Mouse (Mus musculus) forebrain, embryonic 16.5 days (tissue): Measurements from ENCODE around the gene Erg. TPM values are rescaled to one million over a fixed set of nuclear protein-coding genes. Genes with fewer than 3 reads are reported as not detected.

Experiments used
- ATAC-seq: fragments of 200-750 bp; cut with Nextera tagmentation; 2 replicates; pipeline ENCODE4 v1.8.0; 2017; ENCODE audit warnings: mild to moderate bottlenecking, moderate library complexity
- H3K27ac ChIP-seq: fragments of 300-500 bp; sonication (generic); 2 replicates; pipeline ENCODE4 v1.5.1; 2014; ENCODE audit warnings: low read length, control low read depth
- H3K27me3 ChIP-seq: fragments of 300-500 bp; sonication (generic); replicated peaks from 2 replicates; pipeline ENCODE4 v1.6.1; 2014; ENCODE audit warnings: low read length; ENCODE audit not compliant: control insufficient read depth, insufficient read depth
- H3K36me3 ChIP-seq: fragments of 300-500 bp; sonication (generic); 2 replicates; pipeline ENCODE4 v1.6.1; 2014; ENCODE audit not compliant: control insufficient read depth, insufficient read depth
- H3K4me1 ChIP-seq: fragments of 300-500 bp; sonication (generic); replicated peaks from 2 replicates; pipeline ENCODE4 v1.6.1; 2014; ENCODE audit warnings: low read length; ENCODE audit not compliant: control insufficient read depth, insufficient read depth
- H3K4me2 ChIP-seq: fragments of 300-500 bp; sonication (generic); 2 replicates; pipeline ENCODE4 v1.6.1; 2014; ENCODE audit warnings: mild to moderate bottlenecking, low read length, control low read depth
- H3K4me3 ChIP-seq: fragments of 300-500 bp; sonication (generic); replicated peaks from 2 replicates; pipeline ENCODE4 v1.5.1; 2014; ENCODE audit warnings: mild to moderate bottlenecking, low read length, control low read depth
- H3K9ac ChIP-seq: fragments of 300-500 bp; sonication (generic); replicated peaks from 2 replicates; pipeline ENCODE4 v1.6.1; 2014; ENCODE audit warnings: low read depth, low read length, control low read depth
- H3K9me3 ChIP-seq: fragments of 300-500 bp; sonication (generic); 2 replicates; pipeline ENCODE4 v1.6.1; 2016; ENCODE audit warnings: low read length; ENCODE audit not compliant: control insufficient read depth
- WGBS: fragments of 180-500 bp; shearing (Covaris S2); extraction: QIAGEN DNeasy Blood & Tissue Kit; methylation state at CpG from one replicate; pipeline ENCODE4 v1.1.7; 2014; 5-methylcytosine and 5-hydroxymethylcytosine counted together
- polyA plus RNA-seq: library from polyadenylated mRNA; unstranded; fragments of >200 nt; fragmentation: Nextera tagmentation; extraction: Ambion mirVana; gene quantifications from 2 replicates; pipeline ENCODE4 v1.2.1, GENCODE M21; 2015

Erg gene
- polyA plus RNA-seq, 1 experiment from 2014 or later = 1.9 TPM

DNA sequence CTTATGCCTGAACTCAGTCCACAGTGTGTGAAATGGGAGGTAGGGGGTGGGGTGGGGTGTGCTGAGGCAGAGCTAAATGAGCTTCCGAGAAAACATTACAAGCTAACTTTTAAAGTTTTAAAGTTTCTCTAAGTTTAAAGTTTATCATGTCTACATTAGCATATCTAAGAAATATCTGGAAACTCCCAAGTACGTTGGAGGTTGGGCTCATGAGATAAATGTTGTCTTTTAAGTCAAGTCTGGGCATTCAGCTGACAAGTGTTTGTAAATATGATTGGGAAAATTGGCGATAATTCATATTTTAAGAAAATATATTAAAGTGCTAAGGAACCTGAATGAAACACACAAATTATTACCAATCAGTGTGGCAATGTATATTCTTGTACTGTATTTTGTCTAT lies 112.4 kb downstream of the Erg start:
- H3K27me3 ChIP-seq = no peaks in the 10 kb centered on the region
- no peak overlapping the region for H3K9ac ChIP-seq
- 87% methylated on average over 3 of the region's 3 CpGs for WGBS
- no peaks in the 10 kb centered on the region for H3K9me3 ChIP-seq
- no peak overlapping the region for H3K27ac ChIP-seq
- H3K4me1 ChIP-seq = no peaks in the 10 kb centered on the region
- H3K36me3 ChIP-seq = no peaks in the 10 kb centered on the region
- no peak overlapping the region for H3K4me3 ChIP-seq
- no peak overlapping the region for H3K4me2 ChIP-seq
- ATAC-seq = no peak

DNA sequence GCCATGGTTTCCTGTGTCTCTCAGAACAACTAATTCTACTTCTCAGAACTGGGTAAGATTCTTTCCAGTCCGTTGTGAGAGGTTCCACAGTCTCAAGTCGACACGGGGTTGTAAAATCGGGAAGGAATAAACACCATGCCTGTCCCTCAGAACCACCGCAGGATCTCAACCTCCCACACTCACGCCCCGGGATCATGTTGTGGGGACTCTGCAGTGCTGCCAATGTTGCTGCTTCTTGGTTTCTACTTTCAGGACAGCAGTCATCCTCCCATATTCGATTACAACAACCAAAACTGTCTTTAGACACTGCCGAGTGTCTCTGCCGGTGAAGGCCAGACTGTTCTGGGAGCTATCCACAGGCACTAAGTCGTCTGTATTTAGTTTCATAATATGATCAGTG lies 113.6 kb downstream of the Erg start:
- Histone ChIP-seq H3K27ac (no peak overlapping the region), H3K9me3 (no peaks in the 10 kb centered on the region), H3K9ac (no peak overlapping the region), H3K27me3 (no peaks in the 10 kb centered on the region), H3K4me1 (no peaks in the 10 kb centered on the region), H3K36me3 (no peaks in the 10 kb centered on the region), H3K4me2 (no peak overlapping the region), H3K4me3 (no peak overlapping the region)
- no peak for ATAC-seq
- WGBS = 88% methylated on average over 11 of the region's 11 CpGs

DNA sequence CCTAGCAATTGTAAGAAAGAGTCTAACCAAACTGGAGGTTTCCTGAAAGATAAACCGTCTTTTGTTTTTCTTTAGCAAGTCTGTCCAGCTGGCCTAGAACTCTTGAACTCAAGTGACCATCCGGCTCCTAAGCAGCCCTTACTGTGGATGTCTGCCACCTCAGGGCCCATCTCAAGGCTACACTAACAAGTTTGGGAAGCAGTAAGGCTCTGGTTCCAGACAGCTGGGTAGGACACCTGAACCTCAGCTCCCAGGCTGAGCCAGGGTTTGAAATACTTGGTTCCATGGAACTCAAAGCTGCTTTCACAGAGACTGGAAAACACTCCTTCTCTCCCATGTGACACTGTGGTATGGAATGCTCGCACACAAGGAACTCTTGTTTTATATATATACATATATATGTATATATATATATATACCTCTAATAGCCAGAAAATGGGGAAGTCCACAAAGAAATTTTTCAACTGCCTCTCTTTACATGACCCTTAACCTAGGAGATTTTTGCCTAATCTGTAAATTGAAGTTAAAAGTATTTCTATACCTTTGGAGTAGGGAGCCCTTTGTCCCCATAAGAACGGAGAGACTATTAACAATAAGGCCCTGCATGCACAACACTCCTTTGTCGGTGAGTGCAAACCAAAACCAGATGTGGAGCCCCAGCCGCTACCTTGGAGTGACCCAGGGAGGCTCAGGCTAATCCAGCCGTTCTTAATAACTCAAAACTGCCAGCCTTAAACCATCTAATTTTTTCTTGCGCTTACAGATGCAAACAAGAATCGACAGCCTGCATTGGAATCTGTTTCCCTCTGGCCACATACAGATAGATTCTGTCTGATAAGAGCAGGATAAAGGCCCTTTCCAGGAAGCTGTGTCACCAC lies 116.9 kb downstream of the Erg start:
- no peaks in the 10 kb centered on the region for H3K4me1 ChIP-seq
- H3K9me3 ChIP-seq = no peaks in the 10 kb centered on the region
- no peak overlapping the region for H3K4me2 ChIP-seq
- no peaks in the 10 kb centered on the region for H3K27me3 ChIP-seq
- 73% methylated on average over 9 of the region's 9 CpGs for WGBS
- ATAC-seq = no peak
- H3K27ac ChIP-seq = no peak overlapping the region
- H3K36me3 ChIP-seq = no peaks in the 10 kb centered on the region
- no peak overlapping the region for H3K4me3 ChIP-seq
- no peak overlapping the region for H3K9ac ChIP-seq

DNA sequence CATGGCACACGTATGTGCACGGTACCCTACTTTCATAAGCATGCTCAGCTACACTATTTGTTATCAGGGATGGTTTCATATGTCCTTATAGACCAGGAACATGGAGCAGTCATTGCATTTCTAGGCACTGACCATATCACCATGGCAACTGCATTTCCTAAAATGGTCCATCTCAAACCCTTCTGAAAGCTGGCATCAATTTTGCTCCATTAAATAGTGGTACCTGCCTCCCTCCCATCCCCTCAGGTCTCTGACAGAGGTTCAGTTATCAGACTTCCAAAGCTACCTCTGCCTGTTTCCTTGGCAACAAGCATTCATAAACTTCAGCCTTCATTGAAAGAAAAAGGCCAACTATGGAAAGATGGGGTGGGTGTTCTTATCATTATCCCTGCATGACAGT lies 118.5 kb downstream of the Erg start:
- no peak overlapping the region for H3K4me2 ChIP-seq
- WGBS = 92% methylated on average over 2 of the region's 2 CpGs
- no peaks in the 10 kb centered on the region for H3K4me1 ChIP-seq
- H3K27me3 ChIP-seq = no peaks in the 10 kb centered on the region
- H3K4me3 ChIP-seq = no peak overlapping the region
- no peaks in the 10 kb centered on the region for H3K36me3 ChIP-seq
- no peak overlapping the region for H3K27ac ChIP-seq
- no peak for ATAC-seq
- H3K9ac ChIP-seq = no peak overlapping the region
- no peaks in the 10 kb centered on the region for H3K9me3 ChIP-seq

DNA sequence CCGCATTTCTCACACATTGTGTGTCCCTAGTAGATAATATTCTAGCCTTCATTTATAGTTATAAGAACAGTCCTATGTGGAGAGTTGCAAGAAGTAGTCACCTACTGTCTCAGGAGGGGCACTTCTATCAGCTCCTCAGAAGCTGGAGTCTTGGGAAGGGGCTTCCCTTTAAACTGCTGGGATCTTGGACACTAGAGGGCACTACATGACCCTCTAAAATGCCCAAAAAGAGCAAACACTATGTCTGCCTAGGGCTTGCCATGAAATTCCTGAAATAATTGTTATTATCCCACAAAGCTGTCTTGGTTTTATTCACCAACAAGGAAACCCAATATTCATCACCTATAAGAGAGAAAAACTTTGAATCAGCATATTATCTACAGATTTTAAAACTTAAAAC lies 119.8 kb downstream of the Erg start:
- H3K4me3 ChIP-seq = no peak overlapping the region
- no peak overlapping the region for H3K27ac ChIP-seq
- H3K9me3 ChIP-seq = no peaks in the 10 kb centered on the region
- no peaks in the 10 kb centered on the region for H3K36me3 ChIP-seq
- 88% methylated on average over 1 of the region's 1 CpGs for WGBS
- no peak overlapping the region for H3K4me2 ChIP-seq
- ATAC-seq = peak; percentile 47; the same call in 1 of the 2 replicates
- no peaks in the 10 kb centered on the region for H3K27me3 ChIP-seq
- no peak overlapping the region for H3K9ac ChIP-seq
- H3K4me1 ChIP-seq = no peaks in the 10 kb centered on the region

DNA sequence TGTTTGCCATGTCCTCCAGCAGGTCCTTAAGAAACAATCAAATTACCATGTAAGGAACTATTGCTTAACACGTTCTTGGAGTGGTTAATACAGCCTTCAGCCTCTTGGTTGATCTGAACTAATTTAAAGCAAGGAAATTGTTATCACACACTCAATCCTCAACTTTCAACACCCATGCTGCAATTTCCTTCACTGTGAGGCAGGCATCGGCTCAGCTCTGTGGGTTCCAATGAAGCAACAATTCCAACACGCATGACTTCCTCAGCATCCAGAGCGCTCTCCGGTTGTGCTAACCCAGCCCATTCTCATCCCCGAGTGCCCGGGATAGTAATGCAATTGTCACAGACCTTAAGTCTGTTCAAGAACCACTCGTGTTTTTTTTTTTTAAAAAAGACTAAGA lies 121.8 kb downstream of the Erg start:
- Histone ChIP-seq H3K4me1 (no peaks in the 10 kb centered on the region), H3K27me3 (no peaks in the 10 kb centered on the region), H3K4me3 (no peak overlapping the region), H3K4me2 (no peak overlapping the region), H3K36me3 (no peaks in the 10 kb centered on the region), H3K9me3 (no peaks in the 10 kb centered on the region), H3K27ac (no peak overlapping the region), H3K9ac (no peak overlapping the region)
- 71% methylated on average over 8 of the region's 8 CpGs for WGBS
- no peak for ATAC-seq

DNA sequence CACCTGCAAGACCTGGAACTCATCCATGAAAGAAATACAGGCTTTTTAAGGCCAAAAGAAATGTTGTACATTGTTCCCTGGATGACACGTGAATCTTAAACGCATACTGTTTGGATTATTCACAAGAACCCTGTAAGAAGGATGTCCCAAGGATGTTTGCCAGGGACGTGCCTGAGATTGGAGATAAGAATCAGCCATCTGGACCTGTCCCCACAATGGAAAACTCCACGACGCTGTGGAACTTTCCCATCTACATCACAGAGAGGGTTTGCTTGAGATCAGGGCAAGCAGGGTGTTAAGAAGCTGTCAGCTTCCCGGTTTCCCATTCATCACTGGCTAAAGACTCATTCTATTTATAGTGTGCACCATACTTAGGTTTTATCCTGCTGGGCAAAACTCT lies 122.6 kb downstream of the Erg start:
- Histone ChIP-seq H3K9ac (no peak overlapping the region), H3K36me3 (no peaks in the 10 kb centered on the region), H3K27ac (no peak overlapping the region), H3K27me3 (no peaks in the 10 kb centered on the region), H3K4me1 (no peaks in the 10 kb centered on the region), H3K4me2 (no peak overlapping the region), H3K4me3 (no peak overlapping the region), H3K9me3 (no peaks in the 10 kb centered on the region)
- WGBS = 49% methylated on average over 6 of the region's 6 CpGs
- ATAC-seq = no peak

DNA sequence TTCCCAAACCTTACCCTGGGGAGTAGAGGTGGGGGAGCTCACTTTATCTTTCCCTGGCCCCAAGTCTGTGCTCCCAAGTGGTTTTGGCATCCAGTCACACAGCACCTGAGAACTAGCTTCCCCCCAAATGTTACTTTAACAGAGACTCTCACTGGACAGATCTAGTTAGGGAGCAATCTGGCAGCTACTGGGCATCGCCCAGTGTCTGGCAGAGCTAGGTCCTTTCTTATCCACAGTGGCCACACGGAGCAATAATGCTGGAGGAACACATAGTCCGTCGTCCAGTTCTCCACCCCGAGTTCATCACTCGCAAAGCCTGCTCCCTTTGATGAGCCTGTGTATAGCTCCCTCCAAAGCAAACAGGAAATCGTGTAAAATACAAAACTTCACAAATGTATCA lies 124.5 kb downstream of the Erg start:
- no peak overlapping the region for H3K4me2 ChIP-seq
- no peaks in the 10 kb centered on the region for H3K9me3 ChIP-seq
- H3K4me3 ChIP-seq = no peak overlapping the region
- no peaks in the 10 kb centered on the region for H3K36me3 ChIP-seq
- WGBS = 86% methylated on average over 7 of the region's 7 CpGs
- no peak overlapping the region for H3K9ac ChIP-seq
- ATAC-seq = no peak
- no peaks in the 10 kb centered on the region for H3K4me1 ChIP-seq
- no peak overlapping the region for H3K27ac ChIP-seq
- no peaks in the 10 kb centered on the region for H3K27me3 ChIP-seq

DNA sequence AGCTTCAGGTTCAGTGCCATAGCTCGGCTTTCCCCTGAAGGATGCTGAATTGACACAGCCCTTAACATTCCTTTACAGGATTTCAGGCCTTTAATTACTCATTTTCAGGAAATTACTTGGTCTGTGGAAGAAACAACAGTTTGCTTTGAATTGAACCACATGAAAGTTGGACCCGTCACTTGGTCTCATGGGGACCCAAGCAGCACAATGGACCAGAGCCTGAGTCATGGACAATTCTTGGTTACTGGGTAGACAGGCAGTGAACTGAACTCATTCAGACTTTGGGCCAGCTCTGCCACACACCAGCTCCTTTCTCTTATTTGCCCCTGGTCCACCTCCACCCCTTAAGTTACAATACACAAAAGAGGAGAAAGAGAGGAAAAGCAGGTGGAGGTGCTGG lies 126.1 kb downstream of the Erg start:
- Histone ChIP-seq H3K27ac (no peak overlapping the region), H3K36me3 (no peaks in the 10 kb centered on the region), H3K4me2 (no peak overlapping the region), H3K4me1 (no peaks in the 10 kb centered on the region), H3K4me3 (no peak overlapping the region), H3K9ac (no peak overlapping the region), H3K9me3 (no peaks in the 10 kb centered on the region), H3K27me3 (no peaks in the 10 kb centered on the region)
- 78% methylated on average over 2 of the region's 2 CpGs for WGBS
- no peak for ATAC-seq

DNA sequence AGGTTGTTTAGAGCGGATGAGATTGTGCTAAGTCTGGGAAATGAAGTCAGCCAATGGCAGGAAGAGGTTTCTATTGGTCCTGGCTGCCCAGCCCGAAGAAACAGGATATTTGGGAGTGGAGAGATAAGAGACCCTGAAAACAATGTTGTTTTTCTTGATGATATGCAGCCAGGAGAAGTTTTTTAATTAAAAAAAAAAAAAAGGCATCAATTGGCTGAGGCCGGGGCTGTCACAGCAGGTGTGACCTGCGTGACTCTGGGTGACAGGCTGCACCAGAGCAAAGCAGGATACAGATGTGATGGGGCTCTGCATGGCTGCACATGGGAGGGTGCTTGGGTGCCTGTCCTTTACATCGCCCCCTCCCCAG lies 127.1 kb downstream of the Erg start:
- H3K4me2 ChIP-seq = no peak overlapping the region
- H3K4me3 ChIP-seq = no peak overlapping the region
- 85% methylated on average over 5 of the region's 5 CpGs for WGBS
- no peaks in the 10 kb centered on the region for H3K9me3 ChIP-seq
- no peak overlapping the region for H3K9ac ChIP-seq
- ATAC-seq = no peak
- no peaks in the 10 kb centered on the region for H3K27me3 ChIP-seq
- no peaks in the 10 kb centered on the region for H3K36me3 ChIP-seq
- no peak overlapping the region for H3K27ac ChIP-seq
- no peaks in the 10 kb centered on the region for H3K4me1 ChIP-seq
